Mouse (Mus musculus): ENCODE measurements around the gene Spef1. TPM values are rescaled to one million over a fixed set of nuclear protein-coding genes. Genes with fewer than 3 reads are reported as not detected.

The Spef1 gene
- polyA plus RNA-seq, 1 experiment from 2014 or later, result 1.2 TPM

GRCm38 (mm10) chr2:131152166-131152730 lies 34.8 kb downstream of the Spef1 start:
- H3K27me3 ChIP-seq, result no peaks in the 10 kb centered on the region
- peak; percentile 77 for DNase-seq
- ATAC-seq (ENCODE audit: low read depth), result peak; percentile 97
- peak overlapping the region; percentile 89 for H3K27ac ChIP-seq
- 0 out of 2 replicates have a peak overlapping the region, but pooled peaks have one; percentile 4 for H3K4me3 ChIP-seq (replicated peaks)
- no peaks in the 10 kb centered on the region for H3K9me3 ChIP-seq (replicated peaks)
- peak overlapping the region; percentile 46 for H3K4me2 ChIP-seq
- peak overlapping the region; percentile 53; the same call in 1 of the 2 replicates for H3K9ac ChIP-seq
- H3K4me1 ChIP-seq (replicated peaks), result peaks cover 71% of the 10 kb centered on the region
- H3K36me3 ChIP-seq, result peaks cover 89% of the 10 kb centered on the region
- WGBS (ENCODE audit: insufficient replicate concordance), result 32% methylated on average over 7 of the region's 7 CpGs

GRCm38 (mm10) chr2:131149254-131149578 lies 37.9 kb downstream of the Spef1 start:
- H3K4me1 ChIP-seq (replicated peaks), result peaks cover 50% of the 10 kb centered on the region
- 86% methylated on average over 3 of the region's 3 CpGs for WGBS (ENCODE audit: insufficient replicate concordance)
- H3K27ac ChIP-seq, result peak overlapping the region; percentile 44
- no peaks in the 10 kb centered on the region for H3K9me3 ChIP-seq (replicated peaks)
- ATAC-seq (ENCODE audit: low read depth) (no peak), DNase-seq (no peak)
- no peak overlapping the region for H3K4me3 ChIP-seq (replicated peaks)
- H3K36me3 ChIP-seq, result peaks cover 97% of the 10 kb centered on the region
- no peaks in the 10 kb centered on the region for H3K27me3 ChIP-seq
- no peak overlapping the region for H3K9ac ChIP-seq
- no peak overlapping the region for H3K4me2 ChIP-seq

DNA sequence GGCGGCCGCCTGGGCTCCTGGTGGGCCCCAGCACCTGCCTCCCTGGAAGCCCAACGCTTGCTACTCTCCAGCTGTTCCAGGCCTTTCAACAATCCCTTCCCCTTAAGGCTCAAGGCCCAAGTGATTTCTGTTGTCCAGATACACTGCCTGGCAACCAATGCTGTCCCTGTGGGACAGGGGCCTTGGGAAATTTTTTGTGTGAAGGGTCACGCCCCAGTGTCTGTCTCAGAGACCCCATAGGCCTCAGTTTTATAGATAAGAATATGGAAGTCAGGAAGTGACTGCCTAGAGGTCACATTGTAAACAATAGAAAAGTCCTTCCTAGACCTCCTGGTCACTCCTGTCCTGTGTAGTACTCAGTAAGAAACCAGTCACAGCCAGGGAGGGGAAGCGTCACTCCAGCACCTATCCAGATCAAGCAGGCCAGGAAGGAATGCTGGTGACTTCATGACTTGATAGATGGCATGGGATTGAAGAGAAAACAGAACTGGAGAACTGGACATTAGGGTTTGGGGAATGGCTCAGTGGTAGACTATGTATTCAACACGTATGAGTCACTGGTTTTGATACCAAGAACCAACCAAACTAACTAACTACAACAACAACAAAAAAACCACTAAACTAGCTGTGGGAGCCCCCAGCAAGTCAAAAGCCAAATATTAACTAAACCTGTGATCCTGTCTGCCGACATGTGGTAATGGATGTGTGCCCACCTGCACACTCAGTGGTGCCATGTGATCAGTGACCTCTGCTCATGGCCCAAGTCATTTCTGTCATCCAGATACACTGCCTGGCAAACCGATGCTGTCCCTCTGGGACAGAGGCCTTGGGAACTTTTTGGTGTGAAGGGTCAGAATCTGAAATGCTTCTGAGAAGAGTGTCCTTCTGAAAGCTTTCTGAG lies 38.5 kb downstream of the Spef1 start:
- WGBS (ENCODE audit: insufficient replicate concordance), result 87% methylated on average over 8 of the region's 8 CpGs
- no peak overlapping the region for H3K9ac ChIP-seq
- H3K36me3 ChIP-seq, result peaks cover 97% of the 10 kb centered on the region
- no peak overlapping the region for H3K4me2 ChIP-seq
- H3K9me3 ChIP-seq (replicated peaks), result no peaks in the 10 kb centered on the region
- H3K4me3 ChIP-seq (replicated peaks), result no peak overlapping the region
- no peaks in the 10 kb centered on the region for H3K27me3 ChIP-seq
- H3K27ac ChIP-seq, result peak overlapping the region; percentile 44
- peaks cover 44% of the 10 kb centered on the region for H3K4me1 ChIP-seq (replicated peaks)
- DNase-seq (no peak), ATAC-seq (ENCODE audit: low read depth) (no peak)

GRCm38 (mm10) chr2:131147043-131147365 lies 40.1 kb downstream of the Spef1 start:
- H3K4me3 ChIP-seq (replicated peaks), result no peak overlapping the region
- no peaks in the 10 kb centered on the region for H3K9me3 ChIP-seq (replicated peaks)
- no peak overlapping the region; the same call in 1 of the 2 replicates for H3K9ac ChIP-seq
- H3K27ac ChIP-seq, result peak overlapping the region; percentile 23; the same call in 1 of the 2 replicates
- no peaks in the 10 kb centered on the region for H3K27me3 ChIP-seq
- 96% methylated on average over 8 of the region's 8 CpGs for WGBS (ENCODE audit: insufficient replicate concordance)
- H3K36me3 ChIP-seq, result peaks cover 96% of the 10 kb centered on the region
- H3K4me1 ChIP-seq (replicated peaks), result peaks cover 44% of the 10 kb centered on the region
- DNase-seq (no peak), ATAC-seq (ENCODE audit: low read depth) (no peak)
- no peak overlapping the region for H3K4me2 ChIP-seq

DNA sequence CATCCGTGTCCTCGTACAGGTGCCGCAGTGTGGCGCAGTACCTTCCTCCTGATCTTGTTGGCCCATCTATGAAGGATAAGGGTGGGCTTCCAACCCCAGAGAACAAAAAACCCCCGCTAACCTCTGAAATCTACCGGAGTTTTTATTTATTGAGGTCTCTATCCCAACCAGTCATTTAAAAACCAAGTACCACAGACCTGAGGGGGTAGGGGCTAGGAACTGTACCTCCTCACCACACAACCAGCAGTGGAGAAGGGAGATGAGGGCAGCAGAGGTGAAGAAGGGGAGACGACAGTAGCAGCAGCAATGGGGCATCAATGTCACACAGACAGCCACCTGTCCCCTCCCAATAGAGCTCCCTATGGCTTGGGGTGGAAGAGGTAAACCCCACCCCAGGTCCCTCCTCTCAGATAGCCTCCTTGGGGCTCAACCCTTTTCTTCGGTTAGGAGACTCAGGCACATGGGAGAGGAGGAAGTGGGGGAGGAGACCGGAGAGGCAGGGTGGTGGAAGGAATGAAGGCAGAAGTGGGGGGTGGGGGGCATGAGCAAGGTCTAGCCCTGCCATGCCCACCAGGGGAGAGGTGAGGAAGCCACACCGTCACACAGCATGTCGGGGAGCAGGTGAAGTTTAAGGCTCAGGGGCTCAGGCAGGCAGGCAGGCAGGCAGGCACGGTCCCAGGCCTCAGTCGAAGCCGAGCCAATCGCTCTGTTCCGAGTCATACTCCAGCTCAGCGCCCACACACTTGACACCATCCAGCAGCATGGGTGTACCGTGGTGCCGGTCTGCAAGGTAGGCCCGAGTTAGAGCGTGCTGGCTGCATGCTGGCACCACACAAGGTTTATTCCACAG lies 40.7 kb downstream of the Spef1 start:
- Histone ChIP-seq H3K27me3 (no peaks in the 10 kb centered on the region), H3K36me3 (peaks cover 91% of the 10 kb centered on the region), H3K4me1 (replicated peaks) (peaks cover 44% of the 10 kb centered on the region), H3K4me3 (replicated peaks) (no peak overlapping the region), H3K27ac (peak overlapping the region; percentile 23; the same call in 1 of the 2 replicates), H3K4me2 (no peak overlapping the region), H3K9ac (no peak overlapping the region), H3K9me3 (replicated peaks) (no peaks in the 10 kb centered on the region)
- 75% methylated on average over 21 of the region's 21 CpGs for WGBS (ENCODE audit: insufficient replicate concordance)
- DNase-seq (no peak), ATAC-seq (ENCODE audit: low read depth) (no peak)

- Histone ChIP-seq H3K4me1 (replicated peaks) (peaks cover 44% of the 10 kb centered on the region), H3K9ac (no peak overlapping the region), H3K27ac (no peak overlapping the region), H3K36me3 (peaks cover 82% of the 10 kb centered on the region), H3K4me3 (replicated peaks) (no peak overlapping the region), H3K4me2 (no peak overlapping the region), H3K27me3 (no peaks in the 10 kb centered on the region), H3K9me3 (replicated peaks) (no peaks in the 10 kb centered on the region)
- no peak for ATAC-seq (ENCODE audit: low read depth)
- DNase-seq, result no peak
- WGBS (ENCODE audit: insufficient replicate concordance), result 80% methylated on average over 2 of the region's 2 CpGs
These were observed 41.5 kb downstream of the Spef1 start for GRCm38 (mm10) chr2:131145536-131145935.

DNA sequence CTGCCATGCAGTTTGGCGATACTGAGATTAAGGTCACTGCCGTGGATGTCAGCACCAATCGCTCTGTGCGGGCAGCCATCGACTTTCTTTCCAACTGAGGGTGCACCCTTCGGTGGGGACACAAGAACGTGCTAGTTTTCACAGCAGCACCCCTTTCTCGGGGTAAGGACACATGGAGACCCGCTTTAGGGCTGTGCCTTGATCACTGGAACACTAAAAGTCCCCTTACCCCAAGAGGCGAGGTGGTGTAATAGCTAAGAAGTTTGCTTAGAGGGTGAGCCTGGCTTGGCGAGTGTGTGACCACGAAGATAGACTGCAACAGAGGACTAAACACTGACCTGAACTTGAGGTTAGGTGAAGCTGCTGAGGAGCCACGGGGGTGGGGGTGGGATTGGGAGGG lies 42.0 kb downstream of the Spef1 start:
- H3K9ac ChIP-seq, result no peak overlapping the region
- no peaks in the 10 kb centered on the region for H3K9me3 ChIP-seq (replicated peaks)
- H3K4me1 ChIP-seq (replicated peaks), result peaks cover 44% of the 10 kb centered on the region
- H3K4me2 ChIP-seq, result no peak overlapping the region
- WGBS (ENCODE audit: insufficient replicate concordance), result 72% methylated on average over 13 of the region's 13 CpGs
- no peak overlapping the region for H3K27ac ChIP-seq
- H3K27me3 ChIP-seq, result no peaks in the 10 kb centered on the region
- H3K36me3 ChIP-seq, result peaks cover 78% of the 10 kb centered on the region
- no peak overlapping the region for H3K4me3 ChIP-seq (replicated peaks)
- DNase-seq, result no peak
- ATAC-seq (ENCODE audit: low read depth), result no peak

DNA sequence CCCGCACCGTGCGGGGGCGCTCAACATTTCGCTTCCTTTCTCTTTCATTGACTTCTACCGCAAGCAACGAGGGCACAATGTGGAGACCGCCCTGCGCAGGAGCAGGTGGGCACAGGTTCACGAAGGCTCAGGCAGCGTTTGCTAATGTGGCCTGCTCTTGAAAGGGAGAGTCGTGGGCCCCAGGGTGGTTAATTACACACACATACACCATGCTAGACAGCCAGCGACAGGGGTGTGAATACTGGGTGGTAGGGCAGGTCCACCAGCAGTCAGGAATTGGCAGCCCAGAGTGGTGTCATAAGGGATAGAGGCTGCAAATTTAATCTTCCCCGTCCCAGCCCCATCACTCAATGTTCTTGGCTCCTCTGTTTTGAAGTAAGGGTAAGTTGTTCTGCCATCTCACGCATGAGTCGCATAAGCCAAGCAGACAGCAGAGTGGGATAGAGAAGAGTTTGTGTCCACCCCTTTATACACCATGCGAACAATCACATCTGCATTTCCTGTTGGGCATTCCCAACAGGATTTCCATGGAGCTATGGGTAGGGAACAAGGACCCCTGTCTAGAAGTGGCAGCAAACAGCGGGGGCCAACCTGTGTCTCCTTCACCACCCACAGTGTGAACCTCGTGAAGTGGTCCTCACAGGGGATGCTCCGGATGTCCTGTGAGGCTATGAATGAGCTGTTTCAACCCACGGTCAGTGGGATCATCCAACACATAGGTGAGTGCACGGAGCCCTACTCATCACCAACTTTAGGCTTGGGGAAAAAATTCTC lies 43.9 kb downstream of the Spef1 start:
- H3K27ac ChIP-seq, result peak overlapping the region; percentile 47
- 83% methylated on average over 22 of the region's 22 CpGs for WGBS (ENCODE audit: insufficient replicate concordance)
- H3K4me1 ChIP-seq (replicated peaks), result peaks cover 57% of the 10 kb centered on the region
- H3K27me3 ChIP-seq, result no peaks in the 10 kb centered on the region
- DNase-seq, result no peak
- no peaks in the 10 kb centered on the region for H3K9me3 ChIP-seq (replicated peaks)
- H3K4me3 ChIP-seq (replicated peaks), result 0 out of 2 replicates have a peak overlapping the region, but pooled peaks have one; percentile 8
- peak overlapping the region; percentile 28; the same call in 1 of the 2 replicates for H3K4me2 ChIP-seq
- ATAC-seq (ENCODE audit: low read depth), result peak; percentile 12; the same call in 1 of the 2 replicates
- peaks cover 70% of the 10 kb centered on the region for H3K36me3 ChIP-seq
- peak overlapping the region; percentile 53 for H3K9ac ChIP-seq

DNA sequence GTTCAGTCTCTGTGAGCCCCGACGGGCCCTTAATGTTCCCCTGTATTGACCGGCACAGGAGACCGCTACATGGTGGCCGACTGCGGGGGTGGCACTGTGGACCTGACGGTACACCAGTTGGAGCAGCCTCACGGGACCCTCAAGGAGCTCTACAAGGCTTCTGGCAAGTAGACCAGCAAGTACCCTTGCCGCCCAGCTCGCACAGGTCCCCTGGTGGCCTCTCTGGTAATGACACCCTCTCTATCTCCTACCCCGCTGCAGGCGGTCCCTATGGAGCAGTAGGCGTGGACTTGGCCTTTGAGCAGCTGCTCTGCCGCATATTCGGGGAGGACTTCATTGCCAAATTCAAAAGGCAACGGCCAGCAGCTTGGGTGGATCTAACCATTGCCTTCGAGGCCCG lies 44.5 kb downstream of the Spef1 start:
- H3K4me1 ChIP-seq (replicated peaks), result peaks cover 63% of the 10 kb centered on the region
- no peaks in the 10 kb centered on the region for H3K27me3 ChIP-seq
- no peaks in the 10 kb centered on the region for H3K9me3 ChIP-seq (replicated peaks)
- ATAC-seq (ENCODE audit: low read depth) (peak; percentile 83), DNase-seq (peak; percentile 83)
- 0 out of 2 replicates have a peak overlapping the region, but pooled peaks have one; percentile 8 for H3K4me3 ChIP-seq (replicated peaks)
- H3K4me2 ChIP-seq, result peak overlapping the region; percentile 28; the same call in 1 of the 2 replicates
- H3K27ac ChIP-seq, result peak overlapping the region; percentile 66
- peak overlapping the region; percentile 53 for H3K9ac ChIP-seq
- 25% methylated on average over 18 of the region's 18 CpGs for WGBS (ENCODE audit: insufficient replicate concordance)
- H3K36me3 ChIP-seq, result peaks cover 64% of the 10 kb centered on the region

DNA sequence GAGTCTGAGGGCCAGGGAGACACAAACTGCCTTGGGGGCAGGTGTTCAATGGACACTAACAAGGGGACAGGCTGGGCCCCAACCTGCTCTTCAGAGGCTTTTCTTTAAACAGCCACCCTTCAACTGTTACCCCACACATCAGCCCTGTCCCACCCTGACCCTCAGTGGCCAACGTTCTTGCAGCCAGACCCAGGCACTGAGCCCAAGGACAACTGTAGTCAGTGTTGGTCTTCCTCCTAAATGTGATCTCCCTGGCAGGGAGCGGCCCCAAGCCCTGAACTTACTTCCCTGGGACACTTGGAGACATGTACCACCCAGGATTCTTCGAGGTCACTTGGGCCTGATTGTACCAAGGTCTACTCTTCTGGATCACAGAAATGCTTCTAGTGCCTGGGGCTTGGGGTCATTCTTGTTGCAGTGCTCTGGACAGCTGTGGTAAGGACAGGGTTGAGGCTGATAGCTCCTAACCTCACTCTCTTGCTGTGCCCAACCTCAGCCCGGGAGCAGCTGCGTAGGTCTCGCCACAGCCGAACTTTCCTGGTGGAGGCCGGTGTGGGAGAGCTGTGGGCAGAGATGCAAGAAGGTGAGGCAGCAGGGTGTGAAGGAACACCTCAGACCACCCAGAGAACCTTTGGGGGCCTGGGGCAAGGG lies 45.6 kb downstream of the Spef1 start:
- Histone ChIP-seq H3K27ac (peak overlapping the region; percentile 23; the same call in 1 of the 2 replicates), H3K4me2 (no peak overlapping the region), H3K27me3 (no peaks in the 10 kb centered on the region), H3K4me3 (replicated peaks) (no peak overlapping the region), H3K4me1 (replicated peaks) (peaks cover 69% of the 10 kb centered on the region), H3K9ac (peak overlapping the region; percentile 1; the same call in 1 of the 2 replicates), H3K36me3 (peaks cover 53% of the 10 kb centered on the region), H3K9me3 (replicated peaks) (no peaks in the 10 kb centered on the region)
- WGBS (ENCODE audit: insufficient replicate concordance), result 87% methylated on average over 8 of the region's 8 CpGs
- DNase-seq, result no peak
- ATAC-seq (ENCODE audit: low read depth), result no peak

All from liver, embryonic 13.5 days (tissue).